Mouse (Mus musculus) hindbrain, embryonic 13.5 days (tissue): ENCODE measurements around the gene 2310011J03Rik. TPM values are rescaled to one million over a fixed set of nuclear protein-coding genes. Genes with fewer than 3 reads are reported as not detected.

Experiments used
- ATAC-seq: fragments of 200-750 bp; cut with Nextera tagmentation; 2 replicates; pipeline ENCODE4 v1.8.0; 2017; ENCODE audit warnings: moderate TSS enrichment; ENCODE audit not compliant: low FRiP score
- H3K27ac ChIP-seq: fragments of 300-500 bp; sonication (generic); 2 replicates; pipeline ENCODE4 v1.5.1; 2015; ENCODE audit warnings: inconsistent platforms, mild to moderate bottlenecking, moderate library complexity
- H3K27me3 ChIP-seq: fragments of 300-500 bp; sonication (generic); 2 replicates; pipeline ENCODE4 v1.6.1; 2015; ENCODE audit warnings: mild to moderate bottlenecking, inconsistent platforms
- H3K36me3 ChIP-seq: fragments of 300-500 bp; sonication (generic); 2 replicates; pipeline ENCODE4 v1.6.1; 2015; ENCODE audit warnings: mild to moderate bottlenecking, inconsistent platforms
- H3K4me1 ChIP-seq: fragments of 300-500 bp; sonication (generic); replicated peaks from 2 replicates; pipeline ENCODE4 v1.6.1; 2015; ENCODE audit warnings: inconsistent platforms
- H3K4me2 ChIP-seq: fragments of 300-500 bp; sonication (generic); 2 replicates; pipeline ENCODE4 v1.6.1; 2015; ENCODE audit warnings: inconsistent platforms, mild to moderate bottlenecking, moderate library complexity
- H3K4me3 ChIP-seq: fragments of 300-500 bp; sonication (generic); 2 replicates; pipeline ENCODE4 v1.5.1; 2015; ENCODE audit warnings: mild to moderate bottlenecking, inconsistent platforms
- H3K9ac ChIP-seq: fragments of 300-500 bp; sonication (generic); 2 replicates; pipeline ENCODE4 v1.6.1; 2015; ENCODE audit warnings: mild to moderate bottlenecking, inconsistent platforms
- H3K9me3 ChIP-seq: fragments of 300-500 bp; sonication (generic); 2 replicates; pipeline ENCODE4 v1.6.1; 2016; ENCODE audit warnings: inconsistent platforms
- WGBS: fragments of 180-500 bp; shearing (Covaris S2); methylation state at CpG from one replicate; pipeline ENCODE4 v1.1.7; 2015; 5-methylcytosine and 5-hydroxymethylcytosine counted together
- microRNA-seq: library from miRNA; unstranded; fragments of <30 nt; microRNA quantifications from one replicate; pipeline ENCODE4, GENCODE M21; 2016
- polyA plus RNA-seq: library from polyadenylated mRNA; unstranded; fragments of >200 nt; fragmentation: Nextera tagmentation; extraction: Ambion mirVana; gene quantifications from 2 replicates; pipeline ENCODE4 v1.2.1, GENCODE M21; 2015

The 2310011J03Rik gene
- polyA plus RNA-seq, 1 experiment from 2014 or later = 28.5 TPM

GRCm38 (mm10) chr10:80281304-80281703 is 39.0 kb downstream of the 2310011J03Rik start:
- ATAC-seq = no peak
- Histone ChIP-seq H3K4me1 (peaks cover 14% of the 10 kb centered on the region), H3K9ac (peak overlapping the region; percentile 49; the same call in 1 of the 2 replicates), H3K27me3 (no peaks in the 10 kb centered on the region), H3K4me2 (no peak overlapping the region), H3K27ac (peak overlapping the region; percentile 65), H3K4me3 (no peak overlapping the region), H3K36me3 (peaks cover 95% of the 10 kb centered on the region), H3K9me3 (no peaks in the 10 kb centered on the region)
- 85% methylated on average over 7 of the region's 7 CpGs for WGBS

GRCm38 (mm10) chr10:80279273-80279672 is 41.1 kb downstream of the 2310011J03Rik start:
- Histone ChIP-seq H3K4me2 (no peak overlapping the region), H3K9ac (no peak overlapping the region), H3K4me3 (no peak overlapping the region), H3K4me1 (peaks cover 14% of the 10 kb centered on the region), H3K9me3 (no peaks in the 10 kb centered on the region), H3K36me3 (peaks cover 93% of the 10 kb centered on the region), H3K27me3 (no peaks in the 10 kb centered on the region), H3K27ac (no peak overlapping the region)
- 93% methylated on average over 12 of the region's 12 CpGs for WGBS
- no peak for ATAC-seq

- H3K36me3 ChIP-seq = peaks cover 93% of the 10 kb centered on the region
- 98% methylated on average over 9 of the region's 9 CpGs for WGBS
- H3K4me2 ChIP-seq = no peak overlapping the region
- no peak overlapping the region for H3K9ac ChIP-seq
- peaks cover 19% of the 10 kb centered on the region for H3K4me1 ChIP-seq
- no peak overlapping the region for H3K27ac ChIP-seq
- H3K27me3 ChIP-seq = no peaks in the 10 kb centered on the region
- no peak overlapping the region for H3K4me3 ChIP-seq
- no peak for ATAC-seq
- no peaks in the 10 kb centered on the region for H3K9me3 ChIP-seq
These were observed 41.9 kb downstream of the 2310011J03Rik start for GRCm38 (mm10) chr10:80278390-80278789.

GRCm38 (mm10) chr10:80276238-80276637 is 44.1 kb downstream of the 2310011J03Rik start:
- no peak overlapping the region for H3K4me3 ChIP-seq
- WGBS = 94% methylated on average over 5 of the region's 5 CpGs
- ATAC-seq = no peak
- no peak overlapping the region for H3K9ac ChIP-seq
- no peaks in the 10 kb centered on the region for H3K27me3 ChIP-seq
- no peak overlapping the region for H3K4me2 ChIP-seq
- peaks cover 86% of the 10 kb centered on the region for H3K36me3 ChIP-seq
- peaks cover 17% of the 10 kb centered on the region for H3K4me1 ChIP-seq
- H3K27ac ChIP-seq = no peak overlapping the region
- H3K9me3 ChIP-seq = no peaks in the 10 kb centered on the region

GRCm38 (mm10) chr10:80273847-80274246 is 46.5 kb downstream of the 2310011J03Rik start:
- no peaks in the 10 kb centered on the region for H3K9me3 ChIP-seq
- ATAC-seq = no peak
- H3K9ac ChIP-seq = peak overlapping the region; percentile 16; the same call in 1 of the 2 replicates
- H3K4me2 ChIP-seq = no peak overlapping the region
- H3K4me1 ChIP-seq = peaks cover 39% of the 10 kb centered on the region
- H3K36me3 ChIP-seq = peaks cover 71% of the 10 kb centered on the region
- H3K27ac ChIP-seq = no peak overlapping the region
- H3K4me3 ChIP-seq = no peak overlapping the region
- 88% methylated on average over 3 of the region's 3 CpGs for whole genome bisulfite sequencing
- H3K27me3 ChIP-seq = no peaks in the 10 kb centered on the region

GRCm38 (mm10) chr10:80271870-80272585 is 48.3 kb downstream of the 2310011J03Rik start:
- H3K27me3 ChIP-seq = no peaks in the 10 kb centered on the region
- H3K9ac ChIP-seq = peak overlapping the region; percentile 58
- H3K27ac ChIP-seq = 0 out of 2 replicates have a peak overlapping the region, but pooled peaks have one; percentile 13
- peaks cover 57% of the 10 kb centered on the region for H3K4me1 ChIP-seq
- no peaks in the 10 kb centered on the region for H3K9me3 ChIP-seq
- no peak for ATAC-seq
- 91% methylated on average over 8 of the region's 8 CpGs for WGBS
- no peak overlapping the region for H3K4me2 ChIP-seq
- peaks cover 62% of the 10 kb centered on the region for H3K36me3 ChIP-seq
- H3K4me3 ChIP-seq = no peak overlapping the region

GRCm38 (mm10) chr10:80271186-80271843 is 49.0 kb downstream of the 2310011J03Rik start:
- peaks cover 65% of the 10 kb centered on the region for H3K4me1 ChIP-seq
- peaks cover 56% of the 10 kb centered on the region for H3K36me3 ChIP-seq

GRCm38 (mm10) chr10:80270734-80271181 is 49.6 kb downstream of the 2310011J03Rik start:
- no peak for ATAC-seq
- no peak overlapping the region for H3K4me3 ChIP-seq
- peak overlapping the region; percentile 58; the same call in 1 of the 2 replicates for H3K9ac ChIP-seq
- peak overlapping the region; percentile 55 for H3K27ac ChIP-seq
- 78% methylated on average over 6 of the region's 6 CpGs for WGBS
- H3K36me3 ChIP-seq = peaks cover 50% of the 10 kb centered on the region
- H3K9me3 ChIP-seq = no peaks in the 10 kb centered on the region
- H3K4me1 ChIP-seq = peaks cover 70% of the 10 kb centered on the region
- H3K4me2 ChIP-seq = no peak overlapping the region
- H3K27me3 ChIP-seq = no peaks in the 10 kb centered on the region

More at GRCm38 (mm10) chr10:80271186-80271843, 49.0 kb downstream of the 2310011J03Rik start:
- Histone ChIP-seq H3K9ac (peak overlapping the region; percentile 58; the same call in 1 of the 2 replicates), H3K4me2 (no peak overlapping the region), H3K27me3 (no peaks in the 10 kb centered on the region), H3K27ac (no peak overlapping the region), H3K4me3 (no peak overlapping the region), H3K9me3 (no peaks in the 10 kb centered on the region)
- no peak for ATAC-seq
- 86% methylated on average over 5 of the region's 5 CpGs for WGBS

- Histone ChIP-seq H3K36me3 (peaks cover 46% of the 10 kb centered on the region), H3K27ac (peak overlapping the region; percentile 55; the same call in 1 of the 2 replicates), H3K27me3 (no peaks in the 10 kb centered on the region), H3K9me3 (no peaks in the 10 kb centered on the region), H3K4me3 (no peak overlapping the region), H3K4me1 (peaks cover 73% of the 10 kb centered on the region), H3K9ac (peak overlapping the region; percentile 58; the same call in 1 of the 2 replicates), H3K4me2 (no peak overlapping the region)
- WGBS = 96% methylated on average over 2 of the region's 2 CpGs
- ATAC-seq = no peak
These were observed 50.2 kb downstream of the 2310011J03Rik start for GRCm38 (mm10) chr10:80270099-80270498.

Small RNA genes within 50 kb of the gene (microRNA-seq; reads per million reads assigned to microRNA genes)
- gene Mir6911 = not detected

Other genes starting within 250 kb of the 2310011J03Rik start
- gene Sbno2, start 215.0 kb downstream of the 2310011J03Rik start, polyA plus RNA-seq = 13.6 and 14.4 TPM in 2 replicates
- 16.3 and 18.2 TPM in 2 replicates for gene Stk11, start 204.7 kb downstream of the 2310011J03Rik start, polyA plus RNA-seq
- 434 and 449 TPM in 2 replicates for gene Atp5d, start 181.9 kb downstream of the 2310011J03Rik start, polyA plus RNA-seq
- gene Cbarp, start 179.7 kb downstream of the 2310011J03Rik start, polyA plus RNA-seq = 57.4 and 59.2 TPM in 2 replicates
- gene Midn, start 172.3 kb downstream of the 2310011J03Rik start, polyA plus RNA-seq = 32.4 and 34.7 TPM in 2 replicates
- gene Cirbp, start 154.6 kb downstream of the 2310011J03Rik start, polyA plus RNA-seq = 364 and 409 TPM in 2 replicates
- gene 1600002K03Rik, start 147.6 kb downstream of the 2310011J03Rik start, polyA plus RNA-seq = 11.9 and 14.1 TPM in 2 replicates
- gene Efna2, start 141.1 kb downstream of the 2310011J03Rik start, polyA plus RNA-seq = 18.8 and 21.4 TPM in 2 replicates
- gene Mum1, start 94.1 kb downstream of the 2310011J03Rik start, polyA plus RNA-seq = 47.3 and 49.9 TPM in 2 replicates
- 253 and 263 TPM in 2 replicates for gene Ndufs7, start 71.4 kb downstream of the 2310011J03Rik start, polyA plus RNA-seq
- 22.3 and 24.9 TPM in 2 replicates for gene Gamt, start 59.5 kb downstream of the 2310011J03Rik start, polyA plus RNA-seq
- 61.6 and 66.2 TPM in 2 replicates for gene Dazap1, start 59.1 kb downstream of the 2310011J03Rik start, polyA plus RNA-seq
- 583 and 598 TPM in 2 replicates for gene Rps15, start 28.1 kb downstream of the 2310011J03Rik start, polyA plus RNA-seq
- 182 and 183 TPM in 2 replicates for gene Apc2, start 24.6 kb downstream of the 2310011J03Rik start, polyA plus RNA-seq
- gene Pcsk4, start 9.0 kb upstream of the 2310011J03Rik start, polyA plus RNA-seq = 1.9 and 2.5 TPM in 2 replicates
- 3.1 and 3.5 TPM in 2 replicates for gene Reep6, start 9.4 kb upstream of the 2310011J03Rik start, polyA plus RNA-seq
- gene Adamtsl5, start 27.9 kb upstream of the 2310011J03Rik start, polyA plus RNA-seq = 0.42 and 0.66 TPM in 2 replicates
- gene Plk5, start 35.9 kb upstream of the 2310011J03Rik start, polyA plus RNA-seq = 1.2 and 1.7 TPM in 2 replicates
- gene Mex3d, start 67.1 kb upstream of the 2310011J03Rik start, polyA plus RNA-seq = 14.8 and 16.5 TPM in 2 replicates
- gene Mbd3, start 79.0 kb upstream of the 2310011J03Rik start, polyA plus RNA-seq = 230 TPM in 2 replicates
- gene Uqcr11, start 86.3 kb upstream of the 2310011J03Rik start, polyA plus RNA-seq = 575 and 577 TPM in 2 replicates
- 60.9 and 62.5 TPM in 2 replicates for gene Tcf3, start 113.1 kb upstream of the 2310011J03Rik start, polyA plus RNA-seq
- 2.1 and 2.5 TPM in 2 replicates for gene Onecut3, start 174.3 kb upstream of the 2310011J03Rik start, polyA plus RNA-seq
- gene Atp8b3, start 218.6 kb upstream of the 2310011J03Rik start, polyA plus RNA-seq = 1.2 and 1.3 TPM in 2 replicates
- gene Rexo1, start 241.0 kb upstream of the 2310011J03Rik start, polyA plus RNA-seq = 28.8 and 31.3 TPM in 2 replicates